Mouse (Mus musculus): ENCODE data around the gene Parp16. TPM values are rescaled to one million over a fixed set of nuclear protein-coding genes. Genes with fewer than 3 reads are reported as not detected.
"Not testable (repeated sequence)": the region's sequence is repeated elsewhere in the genome, so short reads cannot be mapped to it uniquely, and the experiment has no call there.

The Parp16 gene
- total RNA-seq, 2 experiments from 2014 or later: 2.3 to 2.9 TPM

- DNase-seq: not testable (repeated sequence)
These were observed 93.1 kb downstream of the Parp16 start for GRCm38 (mm10) chr9:65288252-65288651.

Other genes starting within 250 kb of the Parp16 start
- under 1 TPM; 0.15 to 0.27 TPM for gene Slc24a1, start 243.7 kb upstream of the Parp16 start, total RNA-seq (2021)
- 10 to 100 TPM; 14.2 to 14.5 TPM for gene Ints14, start 234.4 kb upstream of the Parp16 start, total RNA-seq (2021)
- 10 to 100 TPM; 16.7 to 18.0 TPM for gene Hacd3, start 173.7 kb upstream of the Parp16 start, total RNA-seq (2021)
- gene Dpp8, start 162.9 kb upstream of the Parp16 start, total RNA-seq (2021): 10 to 100 TPM; 57.2 to 60.2 TPM
- gene Igdcc4, start 93.9 kb upstream of the Parp16 start, total RNA-seq (2021): 10 to 100 TPM; 12.3 to 13.8 TPM
- under 1 TPM; 0.15 to 0.18 TPM for gene Igdcc3, start 54.2 kb upstream of the Parp16 start, total RNA-seq (2021)
- 1 to 10 TPM; 2.8 to 3.3 TPM for gene Cilp, start 69.8 kb downstream of the Parp16 start, total RNA-seq (2021)
- gene Clpx, start 98.9 kb downstream of the Parp16 start, total RNA-seq (2021): 100 to 1,000 TPM; 117 to 125 TPM
- gene Pdcd7, start 150.8 kb downstream of the Parp16 start, total RNA-seq (2021): 10 to 100 TPM; 14.4 to 18.4 TPM
- gene Ubap1l, start 165.7 kb downstream of the Parp16 start, total RNA-seq (2021): not detected
- 1 to 10 TPM; 1.5 to 1.6 TPM for gene Kbtbd13, start 196.3 kb downstream of the Parp16 start, total RNA-seq (2021)
- 1 to 10 TPM; 5.6 to 6.4 TPM for gene Rasl12, start 203.2 kb downstream of the Parp16 start, total RNA-seq (2021)
- gene Slc51b, start 227.6 kb downstream of the Parp16 start, total RNA-seq (2021): not detected
- gene Mtfmt, start 240.4 kb downstream of the Parp16 start, total RNA-seq (2021): 1 to 10 TPM; 6.3 to 6.9 TPM

All from heart, adult 18-20 months (tissue).